Mouse (Mus musculus): Measurements from ENCODE around the gene Tsen54.
A peak's percentile ranks its signal among the peaks of the same experiment; 100 is the strongest.

Gene Tsen54

GRCm38 (mm10) chr11:115814605-115815450, at the start of gene Tsen54:
Gene Tsen54 (plus strand): TSS chr11:115814724.
- peak; percentile 88 for DNase-seq

GRCm38 (mm10) chr11:115765103-115765606, 49.4 kb upstream of the Tsen54 start, which contains the start of gene Tmem94:
Gene Tmem94 (plus strand): TSS chr11:115765433.
- DNase-seq, result peak; percentile 97

- no peak for DNase-seq
Measured at GRCm38 (mm10) chr11:115765607-115766141, 48.9 kb upstream of the Tsen54 start.

- DNase-seq, result no peak
Measured at GRCm38 (mm10) chr11:115766356-115766943, 48.1 kb upstream of the Tsen54 start.

- DNase-seq, result no peak
Measured at GRCm38 (mm10) chr11:115766981-115767380, 47.5 kb upstream of the Tsen54 start.

- no peak for DNase-seq
Measured at GRCm38 (mm10) chr11:115768896-115769295, 45.6 kb upstream of the Tsen54 start.

- DNase-seq, result no peak
Measured at GRCm38 (mm10) chr11:115774653-115775052, 39.9 kb upstream of the Tsen54 start.

GRCm38 (mm10) chr11:115775821-115776665, 38.5 kb upstream of the Tsen54 start:
- peak; percentile 70 for DNase-seq

GRCm38 (mm10) chr11:115776954-115777353, 37.6 kb upstream of the Tsen54 start:
- DNase-seq, result no peak

- DNase-seq, result no peak
Measured at GRCm38 (mm10) chr11:115777487-115778335, 36.8 kb upstream of the Tsen54 start.

GRCm38 (mm10) chr11:115779038-115779571, 35.4 kb upstream of the Tsen54 start:
- peak; percentile 51 for DNase-seq

- DNase-seq, result peak; percentile 26
Measured at GRCm38 (mm10) chr11:115780141-115781070, 34.1 kb upstream of the Tsen54 start.

- DNase-seq, result no peak
Measured at GRCm38 (mm10) chr11:115786473-115786872, 28.1 kb upstream of the Tsen54 start.

- peak; percentile 82 for DNase-seq
Measured at GRCm38 (mm10) chr11:115789787-115790186, 24.7 kb upstream of the Tsen54 start.

GRCm38 (mm10) chr11:115791919-115792318, 22.6 kb upstream of the Tsen54 start:
- DNase-seq, result peak; percentile 82

- DNase-seq, result peak; percentile 68
Measured at GRCm38 (mm10) chr11:115792353-115792752, 22.2 kb upstream of the Tsen54 start.

GRCm38 (mm10) chr11:115796898-115797297, 17.6 kb upstream of the Tsen54 start:
- no peak for DNase-seq

GRCm38 (mm10) chr11:115797665-115798064, 16.9 kb upstream of the Tsen54 start:
- DNase-seq, result no peak

GRCm38 (mm10) chr11:115800981-115801380, 13.5 kb upstream of the Tsen54 start:
- DNase-seq, result no peak

GRCm38 (mm10) chr11:115803072-115803709, 11.3 kb upstream of the Tsen54 start:
- no peak for DNase-seq
